Mouse (Mus musculus): ENCODE results near the gene Cdt1.

GRCm38 (mm10) chr8:122558671-122559349, 9.0 kb upstream of the Cdt1 start:
- TF ChIP-seq CTCF (IDR thresholded peaks at IDR 0.05; ENCODE audit: borderline replicate concordance, insufficient read depth, low read depth, low read length) = no peak
- no peak for TF ChIP-seq POLR2A (IDR thresholded peaks at IDR 0.05; ENCODE audit: borderline replicate concordance, insufficient read depth, low read length)
